Mouse (Mus musculus): ENCODE data around the gene Apex2.

Apex2 gene

GRCm38 (mm10) chrX:150589696-150590095, at the start of gene Apex2:
TSS of gene Apex2 (minus strand) at chrX:150589868.
- no peak for DNase-seq (ENCODE audit: low spot score)

- no peak for DNase-seq (ENCODE audit: low spot score)
These were observed 46.8 kb upstream of the Apex2 start for GRCm38 (mm10) chrX:150636421-150636820.

- no peak for DNase-seq (ENCODE audit: low spot score)
These were observed 9.2 kb upstream of the Apex2 start for GRCm38 (mm10) chrX:150598882-150599281.

GRCm38 (mm10) chrX:150595016-150595760, 5.5 kb upstream of the Apex2 start:
- DNase-seq (ENCODE audit: low spot score): no peak

GRCm38 (mm10) chrX:150594176-150594575, 4.5 kb upstream of the Apex2 start:
- no peak for DNase-seq (ENCODE audit: low spot score)

- DNase-seq (ENCODE audit: low spot score): no peak
These were observed 3.8 kb upstream of the Apex2 start for GRCm38 (mm10) chrX:150593266-150594035.

GRCm38 (mm10) chrX:150588023-150588764, 1.5 kb downstream of the Apex2 start, which contains the start of gene Pfkfb1:
TSS of gene Pfkfb1 (plus strand) at chrX:150588229.
- peak; percentile 43 for DNase-seq (ENCODE audit: low spot score)

- DNase-seq (ENCODE audit: low spot score): no peak
These were observed 4.6 kb downstream of the Apex2 start for GRCm38 (mm10) chrX:150585116-150585515.

GRCm38 (mm10) chrX:150581921-150582320, 7.7 kb downstream of the Apex2 start:
- no peak for DNase-seq (ENCODE audit: low spot score)

- no peak for DNase-seq (ENCODE audit: low spot score)
These were observed 24.9 kb downstream of the Apex2 start for GRCm38 (mm10) chrX:150564644-150565357.

- DNase-seq (ENCODE audit: low spot score): no peak
These were observed 35.6 kb downstream of the Apex2 start for GRCm38 (mm10) chrX:150554032-150554431.

GRCm38 (mm10) chrX:150551986-150552385, 37.7 kb downstream of the Apex2 start:
- no peak for DNase-seq (ENCODE audit: low spot score)

- no peak for DNase-seq (ENCODE audit: low spot score)
These were observed 40.0 kb downstream of the Apex2 start for GRCm38 (mm10) chrX:150549639-150550038.

- no peak for DNase-seq (ENCODE audit: low spot score)
These were observed 42.4 kb downstream of the Apex2 start, which contains the start of gene Alas2 for GRCm38 (mm10) chrX:150547239-150547638. TSS of gene Alas2 (plus strand) at chrX:150547375.

GRCm38 (mm10) chrX:150541684-150542083, 48.0 kb downstream of the Apex2 start:
- DNase-seq (ENCODE audit: low spot score): no peak

- no peak for DNase-seq (ENCODE audit: low spot score)
These were observed 49.6 kb downstream of the Apex2 start for GRCm38 (mm10) chrX:150540111-150540510.

- no peak for DNase-seq (ENCODE audit: low spot score)
These were observed 73.2 kb downstream of the Apex2 start for GRCm38 (mm10) chrX:150516477-150516876.

GRCm38 (mm10) chrX:150516015-150516414, 73.7 kb downstream of the Apex2 start:
- no peak for DNase-seq (ENCODE audit: low spot score)

- no peak for DNase-seq (ENCODE audit: low spot score)
These were observed 75.5 kb downstream of the Apex2 start for GRCm38 (mm10) chrX:150514127-150514526.

GRCm38 (mm10) chrX:150511274-150511673, 78.4 kb downstream of the Apex2 start:
- no peak for DNase-seq (ENCODE audit: low spot score)

GRCm38 (mm10) chrX:150510631-150511030, 79.0 kb downstream of the Apex2 start:
- no peak for DNase-seq (ENCODE audit: low spot score)

- no peak for DNase-seq (ENCODE audit: low spot score)
These were observed 81.0 kb downstream of the Apex2 start for GRCm38 (mm10) chrX:150508696-150509095.
